ENCODE assay signal across 15 mouse cellular contexts in genomic region chr9:67081688-67082087, GRCm38 (mm10). TPM values are rescaled to one million over a fixed set of nuclear protein-coding genes. Genes with fewer than 3 reads are reported as not detected.
DNase-seq lines count a peak whose midpoint lies in the region; ATAC-seq and TF ChIP-seq lines count a peak whose summit lies in the region.
"Had no signal": no experiment of that assay in that cellular context is flagged by ENCODE, and none has a peak within 500 bp of the region (broad histone marks: within the 10 kb centered on the region; RNA-seq: fewer than 3 reads in every experiment).

No protein-coding gene starts in this region.

- no peak overlapping the region for H3K9ac ChIP-seq in lung, postnatal 0 days (replicated peaks; ENCODE audit: low read depth)
- H3K9ac ChIP-seq: liver, embryonic 15.5 days; midbrain, embryonic 15.5 days had no signal

- TF ChIP-seq CTCF in lung, postnatal 0 days (IDR thresholded peaks at IDR 0.05) = no peak

- H3K4me1 ChIP-seq in lung, postnatal 0 days (ENCODE audit: insufficient read depth, low read depth, low read length) = no peaks in the 10 kb centered on the region; the same call in 1 of the 2 replicates

- H3K4me3 ChIP-seq in lung, postnatal 0 days (ENCODE audit: low read depth, low read length) = no peak overlapping the region
- H3K4me3 ChIP-seq: layer of hippocampus, adult 2 months; liver, embryonic 15.5 days; midbrain, embryonic 15.5 days had no signal

- WGBS in lung, postnatal 0 days = 61% methylated on average over 5 of the region's 5 CpGs

- peak; percentile 45 for DNase-seq in adrenal gland, postnatal 10 days
- no peak for DNase-seq in adrenal gland, adult 18-20 months (ENCODE audit: low spot score in 2 of 2)
- DNase-seq in lung, postnatal 10 days = peak; percentile 19
- DNase-seq in lung, postnatal 0 days (ENCODE audit: low spot score) = no peak
- peak; percentile 38 to 57 for DNase-seq in heart, postnatal 14 days
- peak; percentile 58 to 64 for DNase-seq in urinary bladder, postnatal 4 days (ENCODE audit: low spot score in 2 of 2)
- no peak for DNase-seq in embryo, embryonic 11 days
- no peak for DNase-seq in right cerebral cortex, postnatal 36 days (ENCODE audit: low spot score in 2 of 2)
- DNase-seq: B cell, adult 2 months; spleen, adult 18-20 months; thymus, postnatal 25 days had no signal

- intact Hi-C loops in heart, postnatal 14 days (cut with DNase I) = no loop called here

- H3K36me3 ChIP-seq in lung, postnatal 0 days (ENCODE audit: insufficient read depth, low read length) = no peaks in the 10 kb centered on the region
- H3K36me3 ChIP-seq: liver, embryonic 15.5 days; midbrain, embryonic 15.5 days had no signal

- H3K9me3 ChIP-seq in lung, postnatal 0 days (ENCODE audit: low read length) = no peaks in the 10 kb centered on the region
- H3K9me3 ChIP-seq: liver, embryonic 15.5 days; midbrain, embryonic 15.5 days had no signal

- no peak for ATAC-seq in lung, postnatal 0 days
- ATAC-seq: hindbrain, postnatal 0 days; midbrain, embryonic 15.5 days had no signal

- no peaks in the 10 kb centered on the region for H3K27me3 ChIP-seq in lung, postnatal 0 days (replicated peaks; ENCODE audit: insufficient read depth, low read length)
- H3K27me3 ChIP-seq: liver, embryonic 15.5 days; midbrain, embryonic 15.5 days had no signal

- no peak overlapping the region for H3K4me2 ChIP-seq in lung, postnatal 0 days (replicated peaks; ENCODE audit: low read depth, low read length)
- H3K4me2 ChIP-seq: liver, embryonic 15.5 days; midbrain, embryonic 15.5 days had no signal

- TF ChIP-seq EP300 in lung, postnatal 0 days (IDR thresholded peaks at IDR 0.05) = no peak

- H3K27ac ChIP-seq in lung, postnatal 0 days (ENCODE audit: low read length) = no peak overlapping the region
- H3K27ac ChIP-seq: hindbrain, postnatal 0 days; layer of hippocampus, adult 2 months; liver, embryonic 15.5 days; midbrain, embryonic 15.5 days had no signal

RNA-seq across cellular contexts. Expression of gene Tpm1, which starts 32.5 kb away (rescaled TPM):
- total RNA-seq in adrenal gland, postnatal 10 days (2021) = 100 to 1,000 TPM; 371 to 920 TPM
- total RNA-seq in adrenal gland, adult 18-20 months (2021) = 100 to 1,000 TPM; 158 to 306 TPM
- polyA plus RNA-seq in lung, postnatal 0 days (2015; fragmentation: Nextera tagmentation; extraction: Ambion mirVana) = 695 and 781 TPM in 2 replicates
- total RNA-seq in heart, postnatal 14 days (2021) = over 10,000 TPM; 11,169 to 11,475 TPM

Comparison
In these comparisons a context has a peak if more than half of its experiments do, and no peak if none do; other contexts are left out.
1. DNase-seq: peak in adrenal gland, postnatal 10 days (single experiment), lung, postnatal 10 days (single experiment), heart, postnatal 14 days (2 of 2) and urinary bladder, postnatal 4 days (2 of 2); none in adrenal gland, adult 18-20 months (0 of 2), lung, postnatal 0 days (single experiment), embryo, embryonic 11 days (single experiment) and right cerebral cortex, postnatal 36 days (0 of 2).
2. RNA of gene Tpm1, which starts 32.5 kb away (total RNA-seq): 11,169 to 11,475 TPM in heart, postnatal 14 days; 371 to 920 TPM in adrenal gland, postnatal 10 days and 158 to 306 TPM in adrenal gland, adult 18-20 months; every median in the first group is over 10 times any median in the second.